Mouse (Mus musculus) cerebellum, adult 9-10 months (tissue): ENCODE measurements around the gene Tpbpb.
"Not testable (repeated sequence)": the region's sequence is repeated elsewhere in the genome, so short reads cannot be mapped to it uniquely, and the experiment has no call there.

Source experiments
- DNase-seq: peaks from one replicate; pipeline ENCODE4 v3.0.0; 2022

The Tpbpb gene

DNA sequence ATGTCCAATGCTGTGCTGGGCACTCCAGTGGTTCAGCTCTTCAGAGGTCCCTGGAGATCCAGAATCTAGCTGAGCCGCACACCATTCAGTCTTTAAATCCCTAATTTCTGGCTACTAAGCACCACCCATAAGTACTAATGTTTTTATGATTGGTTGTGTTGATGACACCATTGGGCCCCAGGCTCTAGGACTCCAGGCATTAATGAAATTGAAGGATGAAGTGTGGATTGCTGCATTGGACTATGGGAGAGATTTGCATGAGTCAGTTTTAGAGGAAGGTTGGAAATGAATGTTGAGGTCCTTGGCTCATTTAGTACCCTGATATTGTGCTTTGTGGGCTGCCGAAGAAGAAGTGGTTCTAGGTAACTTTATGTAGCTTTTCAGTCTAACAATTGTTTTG lies at the start of gene Tpbpb:
Gene Tpbpb (minus strand): TSS at position 101 of the 400 bp plus-strand sequence.
- DNase-seq = not testable (repeated sequence)

DNA sequence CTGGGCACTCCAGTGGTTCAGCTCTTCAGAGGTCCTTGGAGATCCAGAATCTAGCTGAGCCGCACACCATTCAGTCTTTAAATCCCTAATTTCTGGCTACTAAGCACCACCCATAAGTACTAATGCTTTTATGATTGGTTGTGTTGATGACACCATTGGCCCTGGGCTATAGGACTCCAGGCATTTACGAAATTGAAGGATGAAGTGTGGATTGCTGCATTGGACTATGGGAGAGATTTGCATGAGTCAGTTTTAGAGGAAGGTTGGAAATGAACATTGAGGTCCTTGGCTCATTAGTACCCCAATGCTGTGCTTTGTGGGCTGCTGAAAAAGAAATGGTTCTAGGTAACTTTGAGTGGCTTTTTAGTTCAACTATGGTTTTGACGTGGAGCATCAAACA lies 37.2 kb upstream of the Tpbpb start, which contains the start of gene Tpbpa:
Gene Tpbpa (minus strand): TSS at position 101 of the 400 bp plus-strand sequence.
- DNase-seq = not testable (repeated sequence)

DNA sequence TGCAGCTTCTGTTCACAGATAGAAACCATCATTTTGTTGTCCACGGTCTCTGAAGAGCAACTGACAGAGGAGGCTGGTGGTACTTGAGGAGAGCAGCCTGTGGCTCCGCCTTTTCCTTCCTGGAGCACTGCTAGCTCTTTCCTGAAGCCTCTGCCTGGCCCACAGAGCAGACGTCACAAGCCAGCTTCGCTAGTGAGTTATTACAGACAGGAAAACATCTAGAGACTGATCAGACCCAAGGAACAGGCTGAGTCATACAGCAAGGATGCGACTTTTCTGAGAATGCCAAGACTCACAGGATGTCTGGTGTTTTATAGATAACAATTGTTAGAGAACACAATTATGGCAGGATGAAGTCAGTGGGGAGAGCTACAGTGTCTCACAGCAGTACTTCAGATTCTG lies 31.8 kb upstream of the Tpbpb start, which contains the start of the genes Gm49391 and Ctla2a:
Gene Gm49391 (minus strand): TSS at position 72 of the 402 bp plus-strand sequence.
Gene Ctla2a (minus strand): TSS at position 126 of the 402 bp plus-strand sequence.
- DNase-seq = no peak

DNA sequence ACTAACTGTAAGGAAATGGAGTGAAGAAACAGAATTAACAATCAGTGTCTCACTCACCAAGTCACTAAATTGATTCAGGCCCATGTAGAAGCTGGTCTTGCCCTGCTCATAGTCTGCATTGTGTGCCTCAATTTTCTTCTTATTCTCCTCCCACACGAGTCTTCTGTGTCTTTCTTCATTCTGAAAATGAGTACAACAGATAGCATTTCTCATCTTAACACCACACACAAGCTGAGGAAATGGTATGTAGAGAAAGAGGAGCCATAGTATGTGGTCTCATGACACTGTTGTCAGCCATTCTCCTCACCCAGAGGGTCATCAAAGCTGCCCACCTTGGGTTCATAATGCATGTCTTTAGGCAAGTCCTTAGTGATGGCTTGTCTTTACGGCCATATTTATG lies 30.8 kb upstream of the Tpbpb start, which contains the start of gene Gm49393:
Gene Gm49393 (minus strand): TSS at position 101 of the 400 bp plus-strand sequence.
- DNase-seq = not testable (repeated sequence)

DNA sequence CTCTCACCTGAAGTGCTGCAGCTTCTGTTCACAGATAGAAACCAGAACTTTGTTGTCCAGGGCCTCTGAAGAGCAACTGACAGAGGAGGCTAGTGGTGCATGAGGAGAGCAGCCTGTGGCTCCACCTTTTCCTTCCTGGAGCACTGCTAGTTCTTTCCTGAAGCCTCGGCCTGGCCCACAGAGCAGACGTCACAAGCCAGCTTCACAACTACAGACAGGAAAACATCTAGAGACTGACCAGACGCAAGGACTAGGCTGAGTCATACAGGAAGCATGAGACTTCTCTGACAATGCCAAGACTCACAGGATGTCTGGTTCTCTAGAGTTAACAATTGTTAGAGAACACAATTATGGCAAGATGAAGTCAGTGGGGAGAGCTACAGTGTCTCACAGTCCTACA lies 7.4 kb downstream of the Tpbpb start, which contains the start of gene Ctla2b:
Gene Ctla2b (minus strand): TSS at position 120 of the 400 bp plus-strand sequence.
- DNase-seq = no peak

DNA sequence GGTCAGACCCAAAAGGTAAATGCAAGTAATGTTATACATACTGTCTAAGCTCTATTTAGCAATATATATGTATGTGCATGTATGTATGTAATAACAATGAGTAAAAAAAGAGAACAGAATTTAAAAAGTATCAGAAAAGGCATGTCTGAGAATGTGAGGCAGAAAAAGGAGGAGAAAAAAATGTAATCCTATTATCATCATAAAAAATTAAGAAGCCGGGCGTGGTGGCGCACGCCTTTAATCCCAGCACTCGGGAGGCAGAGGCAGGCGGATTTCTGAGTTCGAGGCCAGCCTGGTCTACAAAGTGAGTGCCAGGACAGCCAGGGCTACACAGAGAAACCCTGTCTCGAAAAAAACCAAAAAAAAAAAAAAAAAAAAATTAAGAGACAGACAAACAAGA lies 7.9 kb downstream of the Tpbpb start, which contains the start of gene Gm49392:
Gene Gm49392 (minus strand): TSS at position 101 of the 400 bp plus-strand sequence.
- not testable (repeated sequence) for DNase-seq

DNA sequence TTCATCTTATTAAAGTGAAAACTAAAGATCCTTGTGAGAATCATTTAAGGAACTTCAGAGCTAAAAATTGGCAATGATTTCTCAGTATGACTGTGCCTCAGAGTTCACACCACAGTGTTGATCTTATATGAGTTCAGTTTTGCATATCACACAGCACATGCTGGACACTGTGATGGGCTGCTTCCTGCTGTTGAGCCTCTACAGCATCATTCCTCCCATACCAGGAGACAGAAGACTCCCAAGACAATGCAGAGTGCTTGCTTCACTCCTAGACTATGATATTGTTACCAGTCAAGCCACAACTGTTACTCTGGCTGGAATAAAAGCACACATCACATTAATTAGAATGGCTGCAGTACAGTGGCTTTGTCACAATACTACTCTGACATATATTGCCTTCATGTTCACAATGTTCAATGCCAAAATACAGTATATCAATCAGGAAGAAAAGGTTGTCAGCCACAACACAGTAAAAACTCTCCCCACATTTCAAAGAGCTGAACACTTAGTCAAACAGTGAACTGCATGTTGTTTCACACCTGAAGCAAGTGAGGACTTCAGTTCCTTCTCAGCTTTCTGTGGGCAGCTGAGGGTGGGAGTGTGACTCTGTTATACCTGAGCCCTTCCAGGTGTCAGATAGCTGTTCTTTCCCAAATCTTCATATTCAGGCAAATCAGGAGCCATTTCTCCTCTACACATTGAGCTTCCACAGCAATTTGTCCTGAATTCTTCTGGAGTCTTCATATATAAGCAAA lies 9.1 kb downstream of the Tpbpb start:
- no peak for DNase-seq

DNA sequence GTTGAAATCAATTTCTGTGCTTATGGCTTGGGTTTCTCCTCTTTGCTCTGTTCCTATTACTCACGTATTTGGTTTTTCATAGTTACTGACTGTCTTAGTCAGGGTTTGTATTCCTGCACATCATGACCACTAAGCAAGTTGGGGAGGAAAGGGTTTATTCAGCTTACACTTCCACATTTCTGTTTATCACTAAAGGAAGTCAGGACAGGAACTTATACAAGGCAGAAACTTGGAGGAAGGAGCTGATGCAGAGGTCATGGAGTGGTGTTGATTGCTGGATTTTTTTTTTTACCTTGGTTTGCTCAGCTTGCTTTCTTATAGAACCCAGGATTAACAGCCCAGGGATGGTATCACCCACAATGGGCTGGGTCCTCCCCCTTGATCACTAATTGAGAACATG lies 12.4 kb downstream of the Tpbpb start:
- DNase-seq = no peak

DNA sequence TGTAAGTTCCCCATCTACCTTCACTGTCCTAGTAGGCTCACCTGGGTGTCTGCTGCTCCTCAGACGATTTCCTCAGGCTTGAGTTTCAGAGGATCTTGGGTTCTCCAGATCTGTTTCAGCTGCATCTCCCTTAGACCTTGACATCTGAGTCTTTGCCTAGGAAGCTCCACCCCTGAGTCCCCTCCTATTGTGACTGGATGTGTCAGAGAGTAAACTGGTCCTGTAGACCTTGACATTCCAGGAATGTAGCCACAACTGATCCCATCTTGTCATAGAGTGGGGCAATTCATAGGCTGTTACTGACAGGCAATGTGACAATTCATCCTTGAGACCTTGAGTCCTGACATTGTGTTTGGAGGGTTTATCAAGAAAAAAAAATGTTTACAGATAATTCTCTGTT lies 40.4 kb downstream of the Tpbpb start, which contains the start of gene 4930486L24Rik:
Gene 4930486L24Rik (minus strand): TSS at position 195 of the 400 bp plus-strand sequence.
- no peak for DNase-seq
